Mouse (Mus musculus) ES-Bruce4 (cell line): ENCODE results near the gene Prnp.

ENCODE experiments used
- EP300 ChIP-seq: IDR thresholded peaks from 2 replicates; pipeline ENCODE4 v1.6.1; 2011; ENCODE audit warnings: low read depth, low read length; ENCODE audit not compliant: insufficient read depth
- POLR2A ChIP-seq: IDR thresholded peaks from one replicate; pipeline ENCODE4 v1.8.1; 2011; ENCODE audit warnings: low read length; ENCODE audit not compliant: insufficient read depth

- TF ChIP-seq EP300 (no peak), POLR2A (no peak)
Measured at GRCm38 (mm10) chr2:131910847-131911246, 1.1 kb downstream of the Prnp start.
